Mouse (Mus musculus) stomach, postnatal 0 days (tissue): ENCODE results near the gene Hsd3b7. TPM values are rescaled to one million over a fixed set of nuclear protein-coding genes. Genes with fewer than 3 reads are reported as not detected.

Experiments used
- ATAC-seq: fragments of 200-750 bp; cut with Nextera tagmentation; 2 replicates; pipeline ENCODE4 v1.8.0; 2017; ENCODE audit not compliant: low FRiP score, low TSS enrichment
- DNase-seq: peaks from one replicate; pipeline ENCODE4 v3.0.0-alpha.2; 2016; ENCODE audit warnings: low spot score
- H3K27ac ChIP-seq: fragments of 300-500 bp; sonication (generic); replicated peaks from 2 replicates; pipeline ENCODE4 v1.5.1; 2014; ENCODE audit warnings: mild to moderate bottlenecking, control low read depth
- H3K27me3 ChIP-seq: fragments of 300-500 bp; sonication (generic); 2 replicates; pipeline ENCODE4 v1.6.1; 2014; ENCODE audit warnings: low read length; ENCODE audit not compliant: control insufficient read depth, insufficient read depth
- H3K36me3 ChIP-seq: fragments of 300-500 bp; sonication (generic); 2 replicates; pipeline ENCODE4 v1.6.1; 2014; ENCODE audit warnings: low read length, mixed read lengths; ENCODE audit not compliant: control insufficient read depth, insufficient read depth
- H3K4me1 ChIP-seq: fragments of 300-500 bp; sonication (generic); replicated peaks from 2 replicates; pipeline ENCODE4 v1.6.1; 2014; ENCODE audit warnings: antibody characterized with exemption; ENCODE audit not compliant: control insufficient read depth, insufficient read depth
- H3K4me2 ChIP-seq: fragments of 300-500 bp; sonication (generic); replicated peaks from 2 replicates; pipeline ENCODE4 v1.6.1; 2014; ENCODE audit warnings: low read depth, mild to moderate bottlenecking, control low read depth, moderate library complexity
- H3K4me3 ChIP-seq: fragments of 300-500 bp; sonication (generic); 2 replicates; pipeline ENCODE4 v1.5.1; 2014; ENCODE audit warnings: low read depth, low read length, control low read depth
- H3K9ac ChIP-seq: fragments of 300-500 bp; sonication (generic); 2 replicates; pipeline ENCODE4 v1.6.1; 2014; ENCODE audit warnings: mild to moderate bottlenecking, low read length, control low read depth, mixed read lengths
- H3K9me3 ChIP-seq: fragments of 300-500 bp; sonication (generic); 2 replicates; pipeline ENCODE4 v1.6.1; 2016; ENCODE audit warnings: low read length; ENCODE audit not compliant: control insufficient read depth
- CTCF ChIP-seq: IDR thresholded peaks from 2 replicates; pipeline ENCODE4 v1.5.1; 2016; ENCODE audit warnings: antibody characterized with exemption, low read depth, mild to moderate bottlenecking, moderate library complexity
- EP300 ChIP-seq: optimal IDR thresholded peaks from 2 replicates; pipeline ENCODE3; 2016; ENCODE audit warnings: antibody characterized with exemption
- WGBS: fragments of 180-500 bp; shearing (Covaris S2); extraction: QIAGEN DNeasy Blood & Tissue Kit; methylation state at CpG from one replicate; pipeline ENCODE4 v1.1.7; 2014; 5-methylcytosine and 5-hydroxymethylcytosine counted together
- polyA plus RNA-seq: library from polyadenylated mRNA; unstranded; fragments of >200 nt; fragmentation: Nextera tagmentation; extraction: Ambion mirVana; gene quantifications from 2 replicates; pipeline ENCODE4 v1.2.1, GENCODE M21; 2015

Hsd3b7 gene
- polyA plus RNA-seq, 1 experiment from 2014 or later, result 31.7 TPM

DNA sequence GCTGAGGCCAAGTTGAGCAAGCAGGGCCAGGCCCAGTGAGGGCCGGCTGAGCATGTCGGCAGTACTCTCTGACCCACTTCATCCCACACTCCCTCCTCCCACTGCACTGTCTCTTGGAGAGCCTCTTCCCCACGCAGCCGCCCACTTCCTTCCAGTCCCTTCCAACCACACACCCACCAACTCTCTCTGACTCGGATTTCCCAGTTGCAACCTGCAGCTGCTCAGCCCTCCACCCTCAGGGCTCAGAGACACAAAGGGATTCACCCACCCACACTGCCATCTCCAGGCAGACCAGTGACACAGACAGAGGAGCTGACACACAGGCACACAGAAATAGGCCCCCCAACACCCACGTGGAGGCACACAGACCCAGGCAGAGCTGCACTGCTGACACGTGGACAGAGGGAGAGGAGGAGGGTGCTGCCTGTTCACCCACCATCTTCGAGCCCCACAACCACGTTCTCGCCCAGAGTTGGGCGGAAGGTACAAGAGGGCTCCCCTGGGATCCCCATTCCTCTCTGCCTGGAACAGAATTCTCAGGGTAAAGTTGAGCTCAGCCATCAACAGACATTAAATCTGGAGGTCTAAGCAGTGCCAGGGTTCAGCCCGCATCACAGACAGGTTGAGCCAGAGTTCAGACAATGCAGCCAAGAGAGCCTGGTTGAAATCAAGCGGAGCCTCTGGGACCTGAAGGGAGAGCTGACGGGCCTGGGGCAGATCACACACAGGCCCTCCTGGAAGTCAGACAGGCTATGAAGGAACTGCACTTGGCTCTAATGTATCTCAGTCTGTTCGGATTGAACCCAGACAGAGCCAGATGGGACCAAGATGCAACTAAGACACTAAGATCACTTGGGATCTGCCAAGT is 15.8 kb downstream of the Hsd3b7 start:
- Histone ChIP-seq H3K9ac (0 out of 2 replicates have a peak overlapping the region, but pooled peaks have one; percentile 18), H3K27ac (0 out of 2 replicates have a peak overlapping the region, but pooled peaks have one; percentile 1), H3K4me1 (no peaks in the 10 kb centered on the region), H3K4me2 (no peak overlapping the region), H3K4me3 (no peak overlapping the region), H3K9me3 (no peaks in the 10 kb centered on the region), H3K36me3 (no peaks in the 10 kb centered on the region), H3K27me3 (no peaks in the 10 kb centered on the region)
- no peak for TF ChIP-seq EP300
- peak; percentile 63 for TF ChIP-seq CTCF
- 53% methylated on average over 15 of the region's 15 CpGs for WGBS
- DNase-seq (no peak), ATAC-seq (peak; percentile 58)

DNA sequence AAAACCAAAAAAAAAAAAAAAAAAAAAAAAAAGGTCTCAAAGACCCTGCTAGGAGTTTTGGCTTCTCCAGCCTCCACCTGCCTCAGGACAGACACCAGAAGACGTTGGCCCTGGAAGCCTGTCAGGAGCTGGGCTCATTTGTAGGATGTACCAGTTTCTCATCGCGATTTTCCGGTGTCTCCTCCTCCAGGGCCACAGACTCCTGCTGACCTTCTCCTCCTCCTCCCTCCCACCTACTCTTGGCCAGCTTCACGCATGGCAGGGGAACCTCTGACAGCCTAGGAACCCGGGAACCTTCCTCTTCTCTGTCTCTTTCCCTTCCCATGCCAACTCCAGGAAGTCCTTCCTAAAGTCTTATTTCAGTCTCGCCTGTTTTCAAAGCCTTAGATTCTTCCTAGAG is 16.6 kb downstream of the Hsd3b7 start:
- ATAC-seq (no peak), DNase-seq (no peak)
- WGBS, result 81% methylated on average over 7 of the region's 7 CpGs
- no peaks in the 10 kb centered on the region for H3K27me3 ChIP-seq
- no peaks in the 10 kb centered on the region for H3K4me1 ChIP-seq
- no peak overlapping the region for H3K4me2 ChIP-seq
- no peak overlapping the region for H3K27ac ChIP-seq
- TF ChIP-seq EP300 (no peak), CTCF (no peak)
- H3K9ac ChIP-seq, result no peak overlapping the region
- H3K36me3 ChIP-seq, result no peaks in the 10 kb centered on the region
- no peaks in the 10 kb centered on the region for H3K9me3 ChIP-seq
- H3K4me3 ChIP-seq, result no peak overlapping the region

DNA sequence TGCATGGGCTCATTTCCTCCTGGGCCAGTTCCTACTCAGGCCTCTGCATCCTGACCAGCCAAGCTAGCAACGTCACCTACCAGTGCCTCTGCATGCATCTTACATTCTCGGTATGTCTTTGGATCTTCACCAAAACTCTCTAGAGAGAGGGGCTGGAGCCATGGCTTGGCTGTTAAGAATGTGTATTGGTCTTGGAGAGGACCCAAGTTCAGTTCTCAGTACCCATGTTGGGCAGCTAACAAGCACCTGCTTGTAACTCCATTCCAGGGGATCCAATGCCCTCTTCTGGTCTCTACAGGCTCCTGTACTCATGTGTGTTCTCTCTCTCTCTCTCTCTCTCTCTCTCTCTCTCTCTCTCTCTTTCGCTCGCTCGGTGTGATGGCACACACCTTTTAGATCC is 17.4 kb downstream of the Hsd3b7 start:
- Histone ChIP-seq H3K9me3 (no peaks in the 10 kb centered on the region), H3K36me3 (no peaks in the 10 kb centered on the region), H3K27me3 (no peaks in the 10 kb centered on the region), H3K27ac (no peak overlapping the region), H3K9ac (no peak overlapping the region), H3K4me2 (no peak overlapping the region), H3K4me3 (no peak overlapping the region), H3K4me1 (no peaks in the 10 kb centered on the region)
- 88% methylated on average over 5 of the region's 5 CpGs for WGBS
- no peak for ATAC-seq
- no peak for TF ChIP-seq CTCF
- DNase-seq, result no peak

DNA sequence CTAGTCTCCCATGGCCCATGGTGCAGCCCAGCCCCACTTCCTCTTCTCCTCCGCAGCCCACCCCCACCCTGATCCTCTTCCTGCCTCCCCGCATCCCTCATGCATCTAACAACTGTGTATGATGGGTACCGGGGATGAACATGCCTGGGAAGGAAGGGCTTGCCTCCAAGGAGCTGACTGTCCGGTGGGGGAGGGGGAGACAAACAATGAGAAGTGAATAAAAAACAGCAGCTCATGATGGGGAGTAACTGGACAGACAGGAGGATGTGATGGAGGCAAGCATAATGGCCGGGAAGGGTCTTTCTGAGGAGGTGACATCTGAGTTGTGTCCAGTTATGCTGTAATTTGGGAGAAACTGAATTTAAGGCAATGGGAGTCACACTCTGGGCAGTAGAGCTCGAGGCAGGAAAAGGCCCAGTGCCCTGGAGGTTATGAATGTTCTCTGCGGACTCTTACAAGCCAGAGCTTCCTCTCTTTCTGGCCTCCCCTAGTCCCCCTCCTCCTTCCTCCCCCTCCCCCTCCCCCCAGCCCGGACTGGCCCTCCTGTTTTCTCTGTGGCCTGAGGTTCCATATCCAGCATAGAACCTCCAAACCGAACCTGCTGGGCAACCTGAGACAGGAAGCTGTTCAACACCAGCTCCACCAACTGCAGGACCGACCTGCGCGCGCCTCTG is 20.6 kb downstream of the Hsd3b7 start:
- WGBS, result 59% methylated on average over 13 of the region's 13 CpGs
- H3K9me3 ChIP-seq, result no peaks in the 10 kb centered on the region
- no peaks in the 10 kb centered on the region for H3K36me3 ChIP-seq
- H3K4me2 ChIP-seq, result no peak overlapping the region
- H3K4me1 ChIP-seq, result no peaks in the 10 kb centered on the region; the same call in 1 of the 2 replicates
- DNase-seq, result no peak
- no peak for ATAC-seq
- no peak overlapping the region for H3K9ac ChIP-seq
- no peaks in the 10 kb centered on the region for H3K27me3 ChIP-seq
- H3K27ac ChIP-seq, result no peak overlapping the region
- TF ChIP-seq CTCF, result no peak
- no peak for TF ChIP-seq EP300
- H3K4me3 ChIP-seq, result no peak overlapping the region

DNA sequence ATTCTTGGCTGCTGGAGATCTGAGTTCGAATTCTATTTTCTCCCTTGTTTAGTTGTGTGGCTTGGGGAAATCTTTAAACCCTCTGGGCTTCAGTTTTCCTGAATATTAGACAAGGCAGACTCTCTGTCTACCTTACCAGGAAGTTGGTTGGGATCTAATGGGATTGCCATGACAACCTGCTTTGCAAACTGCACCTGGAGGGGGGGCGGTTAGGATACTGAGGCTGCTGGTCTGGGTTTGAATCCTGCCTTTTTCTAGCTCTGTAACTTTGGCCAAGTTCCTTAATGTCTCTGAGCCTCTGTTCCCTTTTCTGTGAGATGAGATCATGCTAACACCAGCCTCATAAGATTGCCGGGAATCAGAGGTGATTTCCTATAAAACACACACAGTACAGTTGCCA is 22.1 kb downstream of the Hsd3b7 start:
- 77% methylated on average over 3 of the region's 3 CpGs for WGBS
- DNase-seq (no peak), ATAC-seq (no peak)
- H3K9me3 ChIP-seq, result no peaks in the 10 kb centered on the region
- no peaks in the 10 kb centered on the region; the same call in 1 of the 2 replicates for H3K4me1 ChIP-seq
- H3K36me3 ChIP-seq, result no peaks in the 10 kb centered on the region
- H3K27me3 ChIP-seq, result no peaks in the 10 kb centered on the region
- TF ChIP-seq CTCF (no peak), EP300 (no peak)
- H3K27ac ChIP-seq, result no peak overlapping the region
- H3K9ac ChIP-seq, result no peak overlapping the region
- H3K4me3 ChIP-seq, result no peak overlapping the region
- no peak overlapping the region for H3K4me2 ChIP-seq
